Mouse (Mus musculus): ENCODE measurements around the gene Ccnt1. TPM values are rescaled to one million over a fixed set of nuclear protein-coding genes. Genes with fewer than 3 reads are reported as not detected.

Ccnt1 gene
- total RNA-seq (2021) (10 to 100 TPM; 42.2 to 66.4 TPM), polyA plus RNA-seq (2012; rRNA removed) (3.9 and 5.8 TPM in 2 replicates)
- long read RNA-seq, transcript Ccnt1-201 (9 exons, 2,175 nt) = major isoform, 9 of 12 reads
- long read RNA-seq, partial matches to known transcripts = 0 of 12 reads
- long read RNA-seq, other reads (novel, unspliced or antisense) = 3 of 12 reads

GRCm38 (mm10) chr15:98570873-98571538, at the start of gene Ccnt1, which contains the start of gene 4930415O20Rik:
Ccnt1 (minus strand) TSS chr15:98570923.
4930415O20Rik (plus strand) TSS chr15:98571004.
- DNase-seq = no peak

GRCm38 (mm10) chr15:98617176-98617537, 46.4 kb upstream of the Ccnt1 start:
- peak; percentile 76 for DNase-seq

GRCm38 (mm10) chr15:98616362-98617175, 45.8 kb upstream of the Ccnt1 start:
- no peak for DNase-seq

- DNase-seq = no peak
Observed at GRCm38 (mm10) chr15:98615751-98616150, 45.0 kb upstream of the Ccnt1 start.

- no peak for DNase-seq
Observed at GRCm38 (mm10) chr15:98614971-98615370, 44.2 kb upstream of the Ccnt1 start.

DNA sequence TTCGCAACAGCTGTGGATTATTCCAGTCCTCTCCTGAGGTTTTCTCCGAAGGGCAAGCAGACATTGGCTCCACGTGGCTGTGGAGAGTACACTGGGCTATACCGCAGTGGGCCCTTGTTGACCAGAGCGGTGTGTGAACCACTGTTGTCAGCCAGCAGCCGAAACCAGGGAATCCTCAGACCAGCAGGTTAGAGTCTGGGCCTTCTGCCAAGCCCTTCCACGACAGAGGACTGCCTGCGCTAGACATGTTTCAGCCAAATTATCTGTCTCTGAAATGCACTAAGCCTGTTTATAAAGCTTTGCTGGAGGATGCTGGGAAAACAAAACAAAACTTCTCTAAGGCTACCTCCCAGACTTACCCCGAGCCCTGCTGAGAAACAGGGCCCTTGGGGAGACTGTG, 43.8 kb upstream of the Ccnt1 start:
- no peak for DNase-seq

DNA sequence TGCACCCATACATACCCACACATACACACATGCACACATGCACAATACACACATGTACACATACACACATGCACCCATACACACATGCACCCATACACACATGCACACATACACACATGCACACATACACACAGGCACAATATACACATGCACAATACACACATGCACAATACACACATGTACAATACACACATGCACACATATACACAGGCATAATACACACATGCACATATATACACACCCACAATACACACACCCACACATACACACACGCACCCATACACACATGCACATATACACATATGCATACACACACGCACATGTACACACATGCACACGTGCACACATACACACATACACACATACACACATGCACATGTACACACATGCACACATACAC, 41.5 kb upstream of the Ccnt1 start:
- DNase-seq = no peak

- DNase-seq = no peak
Observed at GRCm38 (mm10) chr15:98610131-98610633, 39.5 kb upstream of the Ccnt1 start.

- DNase-seq = peak; percentile 80
Observed at GRCm38 (mm10) chr15:98609331-98610130, 38.8 kb upstream of the Ccnt1 start, which contains the start of gene Adcy6. Adcy6 (minus strand) TSS chr15:98610076.

DNA sequence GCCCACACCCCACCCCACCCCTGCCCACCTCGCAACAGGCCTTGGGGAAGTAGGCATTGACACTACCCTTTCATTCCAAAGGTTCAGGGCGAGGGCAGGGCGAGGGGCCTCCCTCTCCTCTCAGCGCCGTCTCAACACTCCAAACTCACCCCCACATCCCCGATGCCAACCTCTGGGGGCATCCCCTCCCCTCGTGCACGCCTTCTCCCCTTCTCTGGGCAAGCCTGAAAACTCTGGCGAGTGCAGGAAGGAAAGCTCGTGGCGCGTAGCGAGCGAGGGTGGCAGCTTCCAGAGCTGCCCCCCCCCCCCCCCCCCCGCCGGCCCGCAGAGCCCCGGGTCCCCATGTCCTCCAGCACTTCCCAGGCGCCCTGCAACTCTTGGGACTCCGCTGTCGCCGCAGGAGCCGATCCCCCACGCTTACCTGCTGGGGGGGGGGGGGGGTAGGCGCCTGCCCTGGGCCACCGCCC, 38.1 kb upstream of the Ccnt1 start:
- DNase-seq = peak; percentile 40

GRCm38 (mm10) chr15:98608058-98608783, 37.5 kb upstream of the Ccnt1 start:
- peak; percentile 42 for DNase-seq

GRCm38 (mm10) chr15:98607557-98607956, 36.8 kb upstream of the Ccnt1 start:
- DNase-seq = peak; percentile 71

GRCm38 (mm10) chr15:98606739-98607138, 36.0 kb upstream of the Ccnt1 start:
- no peak for DNase-seq

GRCm38 (mm10) chr15:98606051-98606536, 35.4 kb upstream of the Ccnt1 start:
- no peak for DNase-seq

GRCm38 (mm10) chr15:98604041-98604575, 33.4 kb upstream of the Ccnt1 start:
- DNase-seq = no peak

GRCm38 (mm10) chr15:98602921-98603458, 32.3 kb upstream of the Ccnt1 start:
- DNase-seq = no peak

GRCm38 (mm10) chr15:98602191-98602881, 31.6 kb upstream of the Ccnt1 start:
- peak; percentile 41 for DNase-seq

GRCm38 (mm10) chr15:98601832-98602190, 31.1 kb upstream of the Ccnt1 start:
- no peak for DNase-seq

DNA sequence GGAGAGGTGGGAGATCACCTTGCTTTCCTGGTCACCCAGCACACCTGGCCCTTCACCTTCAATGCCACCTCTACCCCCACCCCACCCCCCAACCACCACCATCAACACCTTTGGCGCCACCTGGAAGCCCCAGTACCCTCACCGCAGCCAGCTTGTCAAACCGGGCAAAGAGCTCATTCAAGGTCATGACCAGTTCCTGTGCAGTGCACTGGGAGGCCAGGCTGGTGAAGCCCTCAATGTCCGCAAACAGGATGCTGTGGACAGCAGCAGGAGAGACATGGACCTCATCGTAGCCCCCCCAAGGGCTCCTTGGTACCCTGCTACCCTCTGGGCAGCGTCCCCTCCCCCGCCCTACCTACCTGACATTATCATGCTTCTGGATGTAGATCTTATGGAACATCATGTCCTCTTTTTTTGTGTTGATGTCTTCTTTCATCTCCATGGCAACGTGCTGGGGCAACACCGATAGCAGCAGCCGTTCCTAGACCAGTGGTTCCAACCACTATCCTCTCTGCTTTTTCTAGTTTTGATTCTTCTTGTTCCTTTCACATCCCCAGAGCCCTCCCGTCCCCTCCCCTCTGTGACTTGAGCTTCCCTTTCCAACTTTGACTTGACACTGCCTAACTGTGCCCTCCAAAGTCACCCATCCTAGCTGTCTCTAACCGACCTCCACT, 29.4 kb upstream of the Ccnt1 start:
- DNase-seq = no peak
